Mouse (Mus musculus) adrenal gland (tissue): ENCODE measurements around the gene S100a1.

Experiments
- intact Hi-C: fragments of 180-260 bp; cut with DNase I; formaldehyde crosslinking; loops from one replicate; pipeline ENCODE4 v1.15.1; 2025

S100a1 gene

GRCm38 (mm10) chr3:90467618-90468300 lies 46.4 kb downstream of the S100a1 start:
- intact Hi-C loops: loop anchor here (2.0 to 10.0 kb wide), 2 partner anchors 55 to 173 kb away; partner anchors contain the start of gene Gatad2b

GRCm38 (mm10) chr3:90466311-90466766 lies 47.9 kb downstream of the S100a1 start:
- intact Hi-C loops: loop anchor here (2.0 to 10.0 kb wide), 2 partner anchors 54 to 172 kb away; partner anchors contain the start of gene Gatad2b

GRCm38 (mm10) chr3:90465686-90466310 lies 48.4 kb downstream of the S100a1 start, which contains the start of gene Npr1:
Npr1 (minus strand) TSS chr3:90465866.
- intact Hi-C loops: loop anchor here (2.0 to 10.0 kb wide), 2 partner anchors 53 to 171 kb away; partner anchors contain the start of gene Gatad2b

GRCm38 (mm10) chr3:90465081-90465685 lies 49.0 kb downstream of the S100a1 start:
- intact Hi-C loops: loop anchor here (10.0 kb wide), 1 partner anchor 170 kb away; the partner anchor contains the start of gene Gatad2b

- intact Hi-C loops: loop anchor here (10.0 kb wide), 1 partner anchor 170 kb away; the partner anchor contains the start of gene Gatad2b
These were observed 49.6 kb downstream of the S100a1 start for GRCm38 (mm10) chr3:90464552-90465080.

GRCm38 (mm10) chr3:90462579-90462978 lies 51.6 kb downstream of the S100a1 start:
- intact Hi-C loops: loop anchor here (10.0 kb wide), 1 partner anchor 168 kb away; the partner anchor contains the start of gene Gatad2b

- intact Hi-C loops: loop anchor here (10.0 kb wide), 1 partner anchor 167 kb away; the partner anchor contains the start of gene Gatad2b
These were observed 52.3 kb downstream of the S100a1 start for GRCm38 (mm10) chr3:90461935-90462334.
